ENCODE assay signal across 24 mouse cellular contexts in genomic region chr12:3657234-3657633, GRCm38 (mm10).
"Had no signal": no experiment of that assay in that cellular context is flagged by ENCODE, and none has a peak within 500 bp of the region (broad histone marks: within the 10 kb centered on the region; RNA-seq: fewer than 3 reads in every experiment).

No protein-coding gene starts in this region.

- H3K27ac ChIP-seq: kidney, postnatal 0 days; limb, embryonic 10.5 days; limb, embryonic 13.5 days; liver, embryonic 12.5 days; liver, embryonic 15.5 days; macrophage; midbrain, embryonic 12.5 days; midbrain, embryonic 15.5 days; neural tube, embryonic 12.5 days; neural tube, embryonic 15.5 days; stomach, postnatal 0 days had no signal

- H3K9me3 ChIP-seq: limb, embryonic 10.5 days; limb, embryonic 13.5 days; liver, embryonic 12.5 days; liver, embryonic 15.5 days; midbrain, embryonic 12.5 days; midbrain, embryonic 15.5 days; neural tube, embryonic 12.5 days; neural tube, embryonic 15.5 days had no signal

- H3K9ac ChIP-seq: limb, embryonic 13.5 days; liver, embryonic 12.5 days; liver, embryonic 15.5 days; lung, embryonic 14.5 days; midbrain, embryonic 12.5 days; midbrain, embryonic 15.5 days; neural tube, embryonic 12.5 days; neural tube, embryonic 15.5 days had no signal

- H3K4me2 ChIP-seq: limb, embryonic 13.5 days; liver, embryonic 12.5 days; liver, embryonic 15.5 days; lung, embryonic 14.5 days; midbrain, embryonic 12.5 days; midbrain, embryonic 15.5 days; neural tube, embryonic 12.5 days; neural tube, embryonic 15.5 days had no signal

- H3K4me1 ChIP-seq: limb, embryonic 10.5 days; limb, embryonic 13.5 days; liver, embryonic 12.5 days; liver, embryonic 15.5 days; midbrain, embryonic 12.5 days; midbrain, embryonic 15.5 days; neural tube, embryonic 12.5 days had no signal

- ATAC-seq: liver, embryonic 12.5 days; lung, postnatal 0 days; midbrain, embryonic 15.5 days had no signal

- H3K4me3 ChIP-seq: layer of hippocampus, adult 2 months; limb, embryonic 10.5 days; limb, embryonic 13.5 days; liver, embryonic 12.5 days; liver, embryonic 15.5 days; midbrain, embryonic 12.5 days; midbrain, embryonic 15.5 days; neural tube, embryonic 12.5 days; neural tube, embryonic 15.5 days had no signal

- H3K27me3 ChIP-seq: limb, embryonic 13.5 days; liver, embryonic 12.5 days; liver, embryonic 15.5 days; midbrain, embryonic 12.5 days; midbrain, embryonic 15.5 days; neural tube, embryonic 12.5 days; neural tube, embryonic 15.5 days had no signal

- H3K36me3 ChIP-seq: limb, embryonic 10.5 days; liver, embryonic 12.5 days; midbrain, embryonic 12.5 days; midbrain, embryonic 15.5 days; neural tube, embryonic 12.5 days had no signal

- DNase-seq: kidney, adult 2 months; kidney, postnatal 25 days; layer of hippocampus, adult 9-11 months; liver; right cerebral cortex, adult 18-20 months; right cerebral cortex, postnatal 14 days; right cerebral cortex, postnatal 4 days; thymus, adult 2 months; thymus, postnatal 14 days; thymus, postnatal 4 days had no signal
